Mouse (Mus musculus): ENCODE measurements around the gene Nudt9. TPM values are rescaled to one million over a fixed set of nuclear protein-coding genes. Genes with fewer than 3 reads are reported as not detected.
A peak's percentile ranks its signal among the peaks of the same experiment; 100 is the strongest.

The Nudt9 gene
- polyA plus RNA-seq, 1 experiment from 2014 or later = 68.2 TPM

- H3K4me3 ChIP-seq (ENCODE audit: low read depth, low read length) = no peak overlapping the region
- no peaks in the 10 kb centered on the region for H3K27me3 ChIP-seq (ENCODE audit: control insufficient read depth, insufficient read depth, low read length)
- ATAC-seq (ENCODE audit: low FRiP score) = peak; percentile 23
- 41% methylated on average over 2 of the region's 2 CpGs for WGBS
- peaks cover 11% of the 10 kb centered on the region for H3K4me1 ChIP-seq (replicated peaks; ENCODE audit: control insufficient read depth, insufficient read depth, low read length)
- no peak overlapping the region for H3K9ac ChIP-seq (ENCODE audit: low read depth, low read length)
- no peak overlapping the region for H3K4me2 ChIP-seq (replicated peaks; ENCODE audit: low read depth, low read length)
- H3K9me3 ChIP-seq (ENCODE audit: control insufficient read depth, low read length) = no peaks in the 10 kb centered on the region
- no peak for DNase-seq (ENCODE audit: low spot score)
- H3K27ac ChIP-seq (ENCODE audit: low read depth, low read length) = no peak overlapping the region
- no peaks in the 10 kb centered on the region for H3K36me3 ChIP-seq (ENCODE audit: control insufficient read depth, insufficient read depth, low read length)
Observed at GRCm38 (mm10) chr5:104104111-104104510, 58.0 kb downstream of the Nudt9 start.

- H3K9ac ChIP-seq (ENCODE audit: low read depth, low read length) = peak overlapping the region; percentile 16; the same call in 1 of the 2 replicates
- H3K36me3 ChIP-seq (ENCODE audit: control insufficient read depth, insufficient read depth, low read length) = no peaks in the 10 kb centered on the region
- 42% methylated on average over 11 of the region's 11 CpGs for WGBS
- H3K27ac ChIP-seq (ENCODE audit: low read depth, low read length) = peak overlapping the region; percentile 89
- peak; percentile 66 for ATAC-seq (ENCODE audit: low FRiP score)
- no peaks in the 10 kb centered on the region for H3K9me3 ChIP-seq (ENCODE audit: control insufficient read depth, low read length)
- H3K27me3 ChIP-seq (ENCODE audit: control insufficient read depth, insufficient read depth, low read length) = no peaks in the 10 kb centered on the region
- peak; percentile 69 for DNase-seq (ENCODE audit: low spot score)
- H3K4me3 ChIP-seq (ENCODE audit: low read depth, low read length) = no peak overlapping the region
- peaks cover 16% of the 10 kb centered on the region for H3K4me1 ChIP-seq (replicated peaks; ENCODE audit: control insufficient read depth, insufficient read depth, low read length)
- H3K4me2 ChIP-seq (replicated peaks; ENCODE audit: low read depth, low read length) = peak overlapping the region; percentile 19
Observed at GRCm38 (mm10) chr5:104108127-104108875, 62.2 kb downstream of the Nudt9 start.

GRCm38 (mm10) chr5:104108879-104109369, 62.8 kb downstream of the Nudt9 start:
- DNase-seq (ENCODE audit: low spot score) = peak; percentile 83
- peak; percentile 56 for ATAC-seq (ENCODE audit: low FRiP score)
- Histone ChIP-seq H3K9ac (ENCODE audit: low read depth, low read length) (peak overlapping the region; percentile 16; the same call in 1 of the 2 replicates), H3K4me1 (replicated peaks; ENCODE audit: control insufficient read depth, insufficient read depth, low read length) (peaks cover 18% of the 10 kb centered on the region), H3K36me3 (ENCODE audit: control insufficient read depth, insufficient read depth, low read length) (no peaks in the 10 kb centered on the region), H3K4me3 (ENCODE audit: low read depth, low read length) (0 out of 2 replicates have a peak overlapping the region, but pooled peaks have one; percentile 8), H3K27ac (ENCODE audit: low read depth, low read length) (peak overlapping the region; percentile 89), H3K27me3 (ENCODE audit: control insufficient read depth, insufficient read depth, low read length) (no peaks in the 10 kb centered on the region), H3K4me2 (replicated peaks; ENCODE audit: low read depth, low read length) (peak overlapping the region; percentile 19), H3K9me3 (ENCODE audit: control insufficient read depth, low read length) (no peaks in the 10 kb centered on the region)
- 12% methylated on average over 18 of the region's 18 CpGs for WGBS

GRCm38 (mm10) chr5:104109516-104109915, 63.4 kb downstream of the Nudt9 start:
- Histone ChIP-seq H3K4me3 (ENCODE audit: low read depth, low read length) (no peak overlapping the region), H3K4me1 (replicated peaks; ENCODE audit: control insufficient read depth, insufficient read depth, low read length) (peaks cover 18% of the 10 kb centered on the region), H3K4me2 (replicated peaks; ENCODE audit: low read depth, low read length) (no peak overlapping the region; the same call in 1 of the 2 replicates), H3K27me3 (ENCODE audit: control insufficient read depth, insufficient read depth, low read length) (no peaks in the 10 kb centered on the region), H3K36me3 (ENCODE audit: control insufficient read depth, insufficient read depth, low read length) (no peaks in the 10 kb centered on the region), H3K27ac (ENCODE audit: low read depth, low read length) (peak overlapping the region; percentile 89), H3K9ac (ENCODE audit: low read depth, low read length) (no peak overlapping the region), H3K9me3 (ENCODE audit: control insufficient read depth, low read length) (no peaks in the 10 kb centered on the region)
- ATAC-seq (ENCODE audit: low FRiP score) (peak; percentile 39), DNase-seq (ENCODE audit: low spot score) (peak; percentile 57)
- WGBS = 17% methylated on average over 3 of the region's 3 CpGs

GRCm38 (mm10) chr5:104110171-104110920, 64.2 kb downstream of the Nudt9 start:
- H3K4me3 ChIP-seq (ENCODE audit: low read depth, low read length) = no peak overlapping the region
- peak overlapping the region; percentile 89 for H3K27ac ChIP-seq (ENCODE audit: low read depth, low read length)
- ATAC-seq (ENCODE audit: low FRiP score) = peak; percentile 84
- H3K4me1 ChIP-seq (replicated peaks; ENCODE audit: control insufficient read depth, insufficient read depth, low read length) = peaks cover 18% of the 10 kb centered on the region
- 20% methylated on average over 9 of the region's 9 CpGs for WGBS
- peak overlapping the region; percentile 14; the same call in 1 of the 2 replicates for H3K4me2 ChIP-seq (replicated peaks; ENCODE audit: low read depth, low read length)
- peak; percentile 80 for DNase-seq (ENCODE audit: low spot score)
- no peaks in the 10 kb centered on the region for H3K9me3 ChIP-seq (ENCODE audit: control insufficient read depth, low read length)
- no peaks in the 10 kb centered on the region for H3K27me3 ChIP-seq (ENCODE audit: control insufficient read depth, insufficient read depth, low read length)
- H3K9ac ChIP-seq (ENCODE audit: low read depth, low read length) = peak overlapping the region; percentile 28; the same call in 1 of the 2 replicates
- H3K36me3 ChIP-seq (ENCODE audit: control insufficient read depth, insufficient read depth, low read length) = no peaks in the 10 kb centered on the region

- H3K4me1 ChIP-seq (replicated peaks; ENCODE audit: control insufficient read depth, insufficient read depth, low read length) = peaks cover 18% of the 10 kb centered on the region
- H3K27ac ChIP-seq (ENCODE audit: low read depth, low read length) = peak overlapping the region; percentile 89
- 0 out of 2 replicates have a peak overlapping the region, but pooled peaks have one; percentile 11 for H3K4me2 ChIP-seq (replicated peaks; ENCODE audit: low read depth, low read length)
- 0 out of 2 replicates have a peak overlapping the region, but pooled peaks have one; percentile 2 for H3K4me3 ChIP-seq (ENCODE audit: low read depth, low read length)
- peak; percentile 47 for DNase-seq (ENCODE audit: low spot score)
- 16% methylated on average over 9 of the region's 9 CpGs for WGBS
- no peaks in the 10 kb centered on the region for H3K36me3 ChIP-seq (ENCODE audit: control insufficient read depth, insufficient read depth, low read length)
- no peak for ATAC-seq (ENCODE audit: low FRiP score)
- no peaks in the 10 kb centered on the region for H3K9me3 ChIP-seq (ENCODE audit: control insufficient read depth, low read length)
- no peak overlapping the region; the same call in 1 of the 2 replicates for H3K9ac ChIP-seq (ENCODE audit: low read depth, low read length)
- H3K27me3 ChIP-seq (ENCODE audit: control insufficient read depth, insufficient read depth, low read length) = no peaks in the 10 kb centered on the region
Observed at GRCm38 (mm10) chr5:104112016-104112415, 65.9 kb downstream of the Nudt9 start.

GRCm38 (mm10) chr5:104112511-104112910, 66.4 kb downstream of the Nudt9 start:
- peaks cover 18% of the 10 kb centered on the region for H3K4me1 ChIP-seq (replicated peaks; ENCODE audit: control insufficient read depth, insufficient read depth, low read length)
- 17% methylated on average over 5 of the region's 5 CpGs for WGBS
- peak; percentile 33 for DNase-seq (ENCODE audit: low spot score)
- H3K9ac ChIP-seq (ENCODE audit: low read depth, low read length) = peak overlapping the region; percentile 12; the same call in 1 of the 2 replicates
- H3K27me3 ChIP-seq (ENCODE audit: control insufficient read depth, insufficient read depth, low read length) = no peaks in the 10 kb centered on the region
- 0 out of 2 replicates have a peak overlapping the region, but pooled peaks have one; percentile 13 for H3K4me3 ChIP-seq (ENCODE audit: low read depth, low read length)
- no peaks in the 10 kb centered on the region for H3K9me3 ChIP-seq (ENCODE audit: control insufficient read depth, low read length)
- ATAC-seq (ENCODE audit: low FRiP score) = no peak
- H3K27ac ChIP-seq (ENCODE audit: low read depth, low read length) = peak overlapping the region; percentile 78
- H3K4me2 ChIP-seq (replicated peaks; ENCODE audit: low read depth, low read length) = peak overlapping the region; percentile 26
- H3K36me3 ChIP-seq (ENCODE audit: control insufficient read depth, insufficient read depth, low read length) = no peaks in the 10 kb centered on the region

- H3K4me1 ChIP-seq (replicated peaks; ENCODE audit: control insufficient read depth, insufficient read depth, low read length) = peaks cover 10% of the 10 kb centered on the region
- DNase-seq (ENCODE audit: low spot score) (peak; percentile 44), ATAC-seq (ENCODE audit: low FRiP score) (no peak)
- H3K9ac ChIP-seq (ENCODE audit: low read depth, low read length) = peak within 1 kb of the TSS; percentile 12; the same call in 1 of the 2 replicates
- 0 out of 2 replicates have a peak within 1 kb of the TSS, but pooled peaks have one; percentile 13 for H3K4me3 ChIP-seq (ENCODE audit: low read depth, low read length)
- H3K4me2 ChIP-seq (replicated peaks; ENCODE audit: low read depth, low read length) = peak within 1 kb of the TSS; percentile 26
- no peaks in the 10 kb centered on the region for H3K9me3 ChIP-seq (ENCODE audit: control insufficient read depth, low read length)
- H3K27me3 ChIP-seq (ENCODE audit: control insufficient read depth, insufficient read depth, low read length) = no peaks in the 10 kb centered on the region
- peak within 1 kb of the TSS; percentile 78 for H3K27ac ChIP-seq (ENCODE audit: low read depth, low read length)
- 23% methylated on average over 15 of the region's 15 CpGs for WGBS
- no peaks in the 10 kb centered on the region for H3K36me3 ChIP-seq (ENCODE audit: control insufficient read depth, insufficient read depth, low read length)
Observed at GRCm38 (mm10) chr5:104113491-104114172, 67.5 kb downstream of the Nudt9 start, which contains the start of gene Sparcl1. Sparcl1 (minus strand) TSS chr5:104113733.
